Mouse (Mus musculus) myocyte (in vitro differentiated cells): ENCODE results near the gene Olfr181. TPM values are rescaled to one million over a fixed set of nuclear protein-coding genes. Genes with fewer than 3 reads are reported as not detected.

ENCODE experiments used
- H3K27me3 ChIP-seq: one replicate; pipeline ENCODE4 v1.6.1; 2011; ENCODE audit not compliant: control insufficient read depth, insufficient read depth, insufficient read length
- H3K36me3 ChIP-seq: one replicate; pipeline ENCODE4 v1.6.1; 2011; ENCODE audit not compliant: control insufficient read depth, insufficient read depth
- H3K4me2 ChIP-seq: one replicate; pipeline ENCODE4 v1.6.1; 2011; ENCODE audit warnings: low read depth, control low read depth
- H3K4me3 ChIP-seq: one replicate; pipeline ENCODE4 v1.5.1; 2011; ENCODE audit warnings: mild to moderate bottlenecking, control low read depth, moderate library complexity
- H3K79me2 ChIP-seq: one replicate; pipeline ENCODE4 v1.6.1; 2011; ENCODE audit not compliant: control insufficient read depth, insufficient read depth
- H3ac ChIP-seq: one replicate; pipeline ENCODE4 v1.6.1; 2011; ENCODE audit not compliant: control insufficient read depth, insufficient read length
- CEBPB ChIP-seq: IDR thresholded peaks from 2 replicates; pipeline ENCODE4 v1.6.1; 2011; ENCODE audit warnings: mild to moderate bottlenecking, moderate library complexity; ENCODE audit not compliant: poor library complexity, insufficient read depth, severe bottlenecking
- E2F4 ChIP-seq: IDR thresholded peaks from one replicate; pipeline ENCODE4 v1.6.1; 2011; ENCODE audit warnings: mild to moderate bottlenecking, control low read depth, moderate library complexity; ENCODE audit not compliant: insufficient read depth
- MAX ChIP-seq: IDR thresholded peaks from one replicate; pipeline ENCODE4 v1.6.1; 2011; ENCODE audit warnings: low read depth, mild to moderate bottlenecking, control low read depth
- MYOD1 ChIP-seq, 3 experiments: IDR thresholded peaks; one replicate each; pipeline ENCODE4 v1.6.1; 2011; ENCODE audit warnings: control low read depth in 2 of 3, low read depth in 2 of 3, mild to moderate bottlenecking in 2 of 3, moderate library complexity in 1 of 3; ENCODE audit not compliant: insufficient read length in 2 of 3, control insufficient read depth in 1 of 3
- MYOG ChIP-seq, 3 experiments: IDR thresholded peaks; one replicate each; pipeline ENCODE4 v1.6.1; 2011; ENCODE audit warnings: control low read depth in 2 of 3, low read depth in 2 of 3, mild to moderate bottlenecking in 2 of 3; ENCODE audit not compliant: insufficient read length in 2 of 3, control insufficient read depth in 1 of 3, insufficient read depth in 1 of 3
- POLR2A ChIP-seq: IDR thresholded peaks from one replicate; pipeline ENCODE4 v1.6.1; 2011; ENCODE audit warnings: low read depth, mild to moderate bottlenecking, control low read depth, moderate library complexity; ENCODE audit not compliant: insufficient read length
- POLR2AphosphoS2 ChIP-seq: IDR thresholded peaks from one replicate; pipeline ENCODE4 v1.6.1; 2011; ENCODE audit warnings: low read depth, control low read depth; ENCODE audit not compliant: insufficient read length
- REST ChIP-seq: IDR thresholded peaks from one replicate; pipeline ENCODE4 v1.6.1; 2011; ENCODE audit warnings: mild to moderate bottlenecking, control low read depth, moderate library complexity; ENCODE audit not compliant: insufficient read depth, insufficient read length
- SRF ChIP-seq: IDR thresholded peaks from one replicate; pipeline ENCODE4 v1.6.1; 2011; ENCODE audit warnings: low read depth; ENCODE audit not compliant: control insufficient read depth, insufficient read length
- TCF12 ChIP-seq: IDR thresholded peaks from one replicate; pipeline ENCODE4 v1.6.1; 2011; ENCODE audit warnings: mild to moderate bottlenecking, control low read depth; ENCODE audit not compliant: poor library complexity, insufficient read depth, severe bottlenecking
- TCF3 ChIP-seq: IDR thresholded peaks from one replicate; pipeline ENCODE4 v1.6.1; 2011; ENCODE audit warnings: low read depth, control low read depth; ENCODE audit not compliant: insufficient read length
- USF1 ChIP-seq: IDR thresholded peaks from one replicate; pipeline ENCODE4 v1.6.1; 2011; ENCODE audit warnings: low read depth, mild to moderate bottlenecking, control low read depth, moderate library complexity
- polyA plus RNA-seq: library from polyadenylated mRNA; unstranded; fragments of >200 nt; fragmentation: generic; extraction: Trizol; gene quantifications from one replicate; pipeline ENCODE4 v1.2.1, GENCODE M21; 2012; ENCODE audit warnings: missing spikeins

Gene Olfr181
- not detected for polyA plus RNA-seq

DNA sequence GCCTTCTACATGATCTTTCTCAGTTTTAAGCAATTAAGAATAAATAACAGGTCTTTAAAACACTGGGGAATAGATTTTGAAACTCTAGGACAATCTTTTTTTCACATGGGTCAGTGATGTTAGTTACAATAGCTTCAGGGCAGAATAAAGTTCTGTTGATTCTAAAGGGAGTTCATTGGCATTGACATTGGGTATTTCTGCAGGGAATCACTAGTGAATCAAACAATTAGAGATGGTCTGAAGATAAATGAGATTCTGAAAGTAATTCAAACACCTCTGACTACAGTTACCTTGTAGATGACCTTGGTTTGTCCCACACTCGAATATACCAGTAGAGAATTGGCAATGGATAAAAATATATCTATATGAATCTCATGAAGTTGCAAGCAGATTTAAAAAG is at the start of gene Olfr181:
Olfr181 (minus strand) TSS at position 101 of the 400 bp plus-strand sequence.
- Histone ChIP-seq H3K27me3 (no peaks in the 10 kb centered on the region), H3K4me2 (no peak within 1 kb of the TSS), H3K79me2 (no peaks in the 10 kb centered on the region), H3K4me3 (no peak within 1 kb of the TSS), H3K36me3 (no peaks in the 10 kb centered on the region), H3ac (no peak within 1 kb of the TSS)
- TF ChIP-seq REST (no peak), MYOG (IDR thresholded peaks at IDR 0.05; ENCODE audit: control insufficient read depth in 1 of 3, insufficient read depth in 1 of 3, insufficient read length in 2 of 3, low read depth in 2 of 3) (no peak), POLR2AphosphoS2 (no peak), MYOD1 (IDR thresholded peaks at IDR 0.05; ENCODE audit: control insufficient read depth in 1 of 3, insufficient read length in 2 of 3, low read depth in 2 of 3) (no peak), POLR2A (no peak), SRF (no peak), E2F4 (no peak), CEBPB (no peak), MAX (no peak), TCF3 (no peak), TCF12 (no peak), USF1 (no peak)

DNA sequence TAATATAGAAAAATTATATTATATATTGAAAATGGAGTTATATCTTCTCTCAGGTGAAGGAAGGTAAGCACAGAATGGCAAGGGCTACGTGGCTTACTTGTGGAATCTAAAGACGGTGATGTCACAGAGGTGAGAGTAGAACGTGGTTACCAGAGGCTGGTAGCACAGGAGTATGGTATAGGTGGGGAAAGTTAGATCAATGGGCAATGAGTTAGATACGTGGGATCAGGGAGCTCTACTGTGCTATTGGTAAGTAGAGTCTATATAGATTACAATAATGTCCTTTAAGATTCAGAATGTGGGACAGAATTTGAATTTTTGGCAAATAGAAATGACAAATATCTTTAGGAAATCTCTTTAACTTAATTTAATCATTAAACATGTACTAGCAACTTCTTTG is 737 bp upstream of the Olfr181 start, which contains the start of gene Olfr180:
Olfr180 (minus strand) TSS at position 101 of the 400 bp plus-strand sequence.
- Histone ChIP-seq H3K4me2 (no peak within 1 kb of the TSS), H3ac (no peak within 1 kb of the TSS), H3K27me3 (no peaks in the 10 kb centered on the region), H3K36me3 (no peaks in the 10 kb centered on the region), H3K79me2 (no peaks in the 10 kb centered on the region), H3K4me3 (no peak within 1 kb of the TSS)
- TF ChIP-seq MAX (no peak), USF1 (no peak), TCF3 (no peak), E2F4 (no peak), MYOG (IDR thresholded peaks at IDR 0.05; ENCODE audit: control insufficient read depth in 1 of 3, insufficient read depth in 1 of 3, insufficient read length in 2 of 3, low read depth in 2 of 3) (no peak), POLR2A (no peak), REST (no peak), MYOD1 (IDR thresholded peaks at IDR 0.05; ENCODE audit: control insufficient read depth in 1 of 3, insufficient read length in 2 of 3, low read depth in 2 of 3) (no peak), CEBPB (no peak), POLR2AphosphoS2 (no peak), SRF (no peak), TCF12 (no peak)

DNA sequence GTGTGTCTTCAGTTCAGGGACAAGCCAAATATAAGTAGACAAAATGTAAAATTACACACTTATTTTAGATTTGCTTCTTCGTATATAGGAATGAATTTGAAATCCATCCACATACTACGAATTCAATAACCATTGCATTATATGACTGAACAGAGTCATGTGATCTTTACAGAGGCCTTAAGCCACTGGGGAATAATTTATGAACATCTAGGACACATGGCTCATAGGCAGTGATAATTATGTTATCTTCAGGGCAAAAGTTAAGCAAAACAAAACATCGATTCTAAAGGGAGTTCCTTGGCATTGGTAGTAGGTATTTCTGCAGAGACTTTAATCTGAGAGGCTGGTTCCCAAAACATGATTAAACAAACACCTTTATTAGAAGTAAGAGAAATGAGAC is 36.6 kb downstream of the Olfr181 start, which contains the start of gene Olfr178:
Olfr178 (minus strand) TSS at position 101 of the 400 bp plus-strand sequence.
- no peak for TF ChIP-seq POLR2A
- TF ChIP-seq MAX: no peak
- TF ChIP-seq POLR2AphosphoS2: no peak
- no peak for TF ChIP-seq MYOD1 (IDR thresholded peaks at IDR 0.05; ENCODE audit: control insufficient read depth in 1 of 3, insufficient read length in 2 of 3, low read depth in 2 of 3)
- no peak for TF ChIP-seq SRF
- no peak for TF ChIP-seq MYOG (IDR thresholded peaks at IDR 0.05; ENCODE audit: control insufficient read depth in 1 of 3, insufficient read depth in 1 of 3, insufficient read length in 2 of 3, low read depth in 2 of 3)
- TF ChIP-seq REST: no peak
- TF ChIP-seq TCF3: no peak
- TF ChIP-seq E2F4: no peak
- no peak for TF ChIP-seq TCF12
- no peak for TF ChIP-seq USF1
- no peak for TF ChIP-seq CEBPB
- Histone ChIP-seq H3K4me3 (no peak within 1 kb of the TSS), H3K4me2 (no peak within 1 kb of the TSS), H3ac (no peak within 1 kb of the TSS), H3K27me3 (no peaks in the 10 kb centered on the region), H3K36me3 (no peaks in the 10 kb centered on the region), H3K79me2 (no peaks in the 10 kb centered on the region)

DNA sequence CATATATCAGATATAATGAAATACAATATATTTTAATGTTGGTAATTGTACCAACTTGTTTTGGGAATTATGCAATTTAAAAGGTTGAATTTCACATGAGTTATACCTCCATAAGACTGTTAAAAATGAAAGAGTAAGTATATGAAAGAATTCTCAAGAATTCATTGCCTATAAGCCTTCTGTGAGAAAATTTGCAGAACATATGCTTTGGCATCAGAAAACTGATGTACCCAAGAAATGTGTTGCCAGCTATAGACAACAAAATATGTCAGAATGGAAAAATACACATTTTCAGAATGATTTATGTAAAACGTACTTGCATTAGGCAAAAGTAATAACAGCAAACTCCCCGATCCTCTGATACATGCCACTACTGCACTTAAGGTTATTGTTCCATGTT is 44.1 kb downstream of the Olfr181 start:
- no peak overlapping the region for H3ac ChIP-seq
- no peak for TF ChIP-seq MYOD1 (IDR thresholded peaks at IDR 0.05; ENCODE audit: control insufficient read depth in 1 of 3, insufficient read length in 2 of 3, low read depth in 2 of 3)
- TF ChIP-seq MYOG (IDR thresholded peaks at IDR 0.05; ENCODE audit: control insufficient read depth in 1 of 3, insufficient read depth in 1 of 3, insufficient read length in 2 of 3, low read depth in 2 of 3): no peak
- no peak for TF ChIP-seq TCF3
- TF ChIP-seq E2F4: no peak
- TF ChIP-seq TCF12: no peak
- no peak overlapping the region for H3K4me2 ChIP-seq
- no peaks in the 10 kb centered on the region for H3K36me3 ChIP-seq
- no peak overlapping the region for H3K4me3 ChIP-seq
- H3K27me3 ChIP-seq: no peaks in the 10 kb centered on the region
- H3K79me2 ChIP-seq: no peaks in the 10 kb centered on the region

Other genes with a start within 250 kb of the Olfr181 start
- not detected for gene Gpr15, start 209.7 kb downstream of the Olfr181 start, polyA plus RNA-seq
- gene Cldnd1, start 200.8 kb downstream of the Olfr181 start, polyA plus RNA-seq: 68.1 TPM
- not detected for gene Olfr172, start 165.6 kb downstream of the Olfr181 start, polyA plus RNA-seq
- gene Olfr173, start 128.5 kb downstream of the Olfr181 start, polyA plus RNA-seq: not detected
- gene Olfr175-ps1, start 102.0 kb downstream of the Olfr181 start, polyA plus RNA-seq: not detected
- gene Olfr177, start 54.0 kb downstream of the Olfr181 start, polyA plus RNA-seq: not detected
- not detected for gene Olfr178, start 36.7 kb downstream of the Olfr181 start, polyA plus RNA-seq
- gene Olfr180, start 637 bp upstream of the Olfr181 start, polyA plus RNA-seq: not detected
- not detected for gene Olfr183, start 66.6 kb upstream of the Olfr181 start, polyA plus RNA-seq
- gene Olfr186, start 101.5 kb upstream of the Olfr181 start, polyA plus RNA-seq: not detected
- gene Olfr187, start 111.0 kb upstream of the Olfr181 start, polyA plus RNA-seq: not detected
- not detected for gene Olfr190, start 149.2 kb upstream of the Olfr181 start, polyA plus RNA-seq
- gene Olfr191, start 161.1 kb upstream of the Olfr181 start, polyA plus RNA-seq: not detected
- gene Olfr193, start 183.1 kb upstream of the Olfr181 start, polyA plus RNA-seq: not detected
- gene Olfr194, start 192.3 kb upstream of the Olfr181 start, polyA plus RNA-seq: not detected
- gene Olfr195, start 218.3 kb upstream of the Olfr181 start, polyA plus RNA-seq: not detected
- gene Olfr196, start 241.7 kb upstream of the Olfr181 start, polyA plus RNA-seq: not detected